Mouse (Mus musculus): ENCODE measurements around the gene Phf1. TPM values are rescaled to one million over a fixed set of nuclear protein-coding genes. Genes with fewer than 3 reads are reported as not detected.

The Phf1 gene
- total RNA-seq, 2 experiments from 2014 or later: 30.5 to 33.6 TPM

DNA sequence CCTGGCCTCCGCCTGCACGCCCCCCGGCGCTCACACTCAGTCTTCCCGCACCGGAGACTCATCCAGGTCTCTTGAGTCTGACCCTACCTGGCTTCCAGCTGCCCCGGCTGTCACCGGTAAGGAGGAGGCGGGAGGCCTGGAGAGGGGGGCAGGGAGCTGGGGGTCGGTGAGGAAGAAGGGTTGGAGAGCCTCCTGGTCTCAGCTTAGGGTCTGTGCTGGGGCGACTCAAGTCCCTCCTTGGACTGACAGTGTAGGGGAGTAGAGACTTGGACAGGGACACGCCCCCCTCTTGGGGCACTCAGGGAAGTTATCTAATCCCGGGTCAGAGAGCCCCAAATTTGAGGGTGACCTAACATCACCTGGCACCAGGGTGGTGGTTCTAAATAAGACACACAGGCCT is 567 bp downstream of the Phf1 start:
- DNase-seq: no peak
- intact Hi-C loops (cut with DNase I): no loop called here

DNA sequence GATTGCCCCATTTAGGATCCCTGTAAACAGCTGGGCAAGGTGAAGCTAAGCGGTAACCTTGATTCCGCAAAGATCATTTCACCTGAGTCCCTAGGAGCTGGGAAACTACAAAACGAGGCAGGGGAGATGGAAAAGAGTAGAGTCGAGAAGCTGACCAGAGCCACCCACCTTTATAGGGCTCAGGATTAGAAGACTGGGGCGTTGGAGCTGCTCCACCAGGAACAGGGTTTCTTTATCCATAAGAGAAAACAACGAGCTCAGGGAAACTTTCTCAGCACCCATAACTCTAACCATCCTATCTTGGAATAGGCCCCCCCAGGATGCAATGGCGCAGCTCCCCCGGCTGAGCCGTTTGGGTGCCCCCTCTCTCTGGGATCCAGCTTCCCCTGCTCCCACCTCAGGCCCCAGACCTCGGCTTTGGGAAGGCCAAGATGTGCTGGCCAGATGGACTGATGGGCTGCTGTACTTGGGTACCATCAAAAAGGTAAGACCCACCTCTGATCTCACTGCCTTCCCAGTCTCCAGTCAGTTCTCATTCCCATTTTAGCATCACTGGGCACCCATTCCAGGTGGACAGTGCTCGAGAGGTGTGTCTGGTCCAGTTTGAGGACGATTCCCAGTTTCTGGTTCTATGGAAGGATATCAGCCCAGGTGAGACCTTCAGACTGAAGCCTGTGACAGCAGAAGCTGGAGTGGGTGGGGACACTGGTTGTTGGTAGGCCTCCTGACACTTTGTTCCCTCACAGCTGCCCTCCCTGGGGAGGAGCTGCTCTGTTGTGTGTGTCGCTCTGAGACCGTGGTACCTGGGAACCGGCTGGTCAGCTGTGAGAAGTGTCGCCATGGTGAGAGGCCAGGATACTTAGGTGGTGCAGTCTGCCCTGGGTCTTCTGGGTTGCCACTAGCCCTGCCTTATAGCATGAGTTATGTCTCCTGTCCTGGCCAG is 1.3 kb downstream of the Phf1 start:
- intact Hi-C loops (cut with DNase I): no loop called here
- DNase-seq: no peak

DNA sequence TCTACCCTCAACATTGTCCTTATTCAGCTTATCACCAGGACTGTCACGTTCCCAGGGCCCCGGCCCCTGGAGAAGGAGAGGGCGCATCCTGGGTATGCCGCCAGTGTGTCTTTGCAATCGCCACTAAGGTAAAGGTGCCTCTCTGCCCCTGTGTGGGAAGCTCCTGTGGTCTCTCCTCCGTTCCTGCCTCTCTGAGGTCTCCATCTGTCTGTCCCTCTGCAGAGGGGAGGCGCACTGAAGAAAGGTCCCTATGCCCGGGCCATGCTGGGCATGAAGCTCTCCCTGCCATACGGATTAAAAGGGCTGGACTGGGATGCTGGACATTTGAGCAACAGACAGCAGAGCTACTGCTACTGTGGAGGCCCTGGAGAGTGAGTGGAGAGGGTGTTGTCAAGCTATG is 2.2 kb downstream of the Phf1 start:
- DNase-seq: no peak
- intact Hi-C loops (cut with DNase I): no loop called here

DNA sequence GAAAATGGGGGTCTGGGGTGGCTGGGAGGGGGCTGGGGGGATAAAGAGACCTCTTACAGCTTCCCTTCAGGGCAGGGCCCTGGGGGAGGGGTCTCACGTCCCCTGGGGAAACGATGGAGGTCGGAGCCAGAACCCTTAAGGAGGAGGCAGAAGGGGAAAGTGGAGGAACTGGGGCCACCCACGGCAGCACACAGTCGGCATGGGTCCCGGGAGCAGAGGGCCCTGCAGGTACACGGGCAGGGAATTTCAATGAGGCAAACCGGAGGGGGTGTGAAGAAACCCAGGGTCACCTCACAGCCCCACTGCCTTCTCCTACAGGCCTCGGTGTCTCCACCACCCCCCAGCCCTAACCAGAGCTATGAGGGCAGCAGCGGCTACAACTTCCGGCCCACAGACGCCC is 3.6 kb downstream of the Phf1 start:
- no peak for DNase-seq
- intact Hi-C loops (cut with DNase I): no loop called here

DNA sequence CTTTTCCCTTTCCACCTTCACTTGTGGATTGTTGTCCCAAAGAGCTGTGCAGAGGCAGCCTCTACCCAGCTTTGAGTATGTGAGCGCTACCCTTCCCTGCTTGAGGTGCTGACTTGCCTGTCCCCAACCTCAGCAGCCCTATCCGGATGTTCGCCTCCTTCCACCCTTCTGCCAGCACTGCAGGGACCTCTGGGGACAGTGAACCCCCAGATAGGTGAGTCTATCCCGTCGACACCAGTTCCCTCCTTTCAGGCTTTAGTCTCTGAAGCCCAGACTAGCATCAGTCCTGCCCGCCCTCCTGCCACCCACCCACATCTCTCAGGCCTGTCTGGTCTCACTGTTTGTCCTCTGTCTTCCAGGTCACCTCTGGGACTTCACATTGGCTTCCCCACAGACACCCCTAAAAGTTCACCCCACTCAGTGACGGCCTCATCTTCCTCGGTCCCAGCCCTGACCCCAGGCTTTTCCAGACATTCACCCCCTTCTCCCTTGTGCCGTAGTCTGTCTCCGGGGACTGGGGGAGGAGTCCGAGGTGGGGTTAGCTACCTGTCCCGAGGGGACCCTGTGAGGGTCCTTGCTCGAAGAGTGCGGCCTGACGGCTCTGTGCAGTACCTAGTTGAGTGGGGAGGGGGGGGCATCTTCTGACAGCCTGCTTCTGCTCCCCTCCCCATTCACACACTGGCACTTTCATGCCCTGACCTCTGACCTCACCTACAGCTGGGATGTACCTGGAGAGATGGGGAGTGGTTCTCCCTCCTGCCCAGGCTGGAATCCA is 4.3 kb downstream of the Phf1 start:
- DNase-seq: no peak
- intact Hi-C loops (cut with DNase I): no loop called here

DNA sequence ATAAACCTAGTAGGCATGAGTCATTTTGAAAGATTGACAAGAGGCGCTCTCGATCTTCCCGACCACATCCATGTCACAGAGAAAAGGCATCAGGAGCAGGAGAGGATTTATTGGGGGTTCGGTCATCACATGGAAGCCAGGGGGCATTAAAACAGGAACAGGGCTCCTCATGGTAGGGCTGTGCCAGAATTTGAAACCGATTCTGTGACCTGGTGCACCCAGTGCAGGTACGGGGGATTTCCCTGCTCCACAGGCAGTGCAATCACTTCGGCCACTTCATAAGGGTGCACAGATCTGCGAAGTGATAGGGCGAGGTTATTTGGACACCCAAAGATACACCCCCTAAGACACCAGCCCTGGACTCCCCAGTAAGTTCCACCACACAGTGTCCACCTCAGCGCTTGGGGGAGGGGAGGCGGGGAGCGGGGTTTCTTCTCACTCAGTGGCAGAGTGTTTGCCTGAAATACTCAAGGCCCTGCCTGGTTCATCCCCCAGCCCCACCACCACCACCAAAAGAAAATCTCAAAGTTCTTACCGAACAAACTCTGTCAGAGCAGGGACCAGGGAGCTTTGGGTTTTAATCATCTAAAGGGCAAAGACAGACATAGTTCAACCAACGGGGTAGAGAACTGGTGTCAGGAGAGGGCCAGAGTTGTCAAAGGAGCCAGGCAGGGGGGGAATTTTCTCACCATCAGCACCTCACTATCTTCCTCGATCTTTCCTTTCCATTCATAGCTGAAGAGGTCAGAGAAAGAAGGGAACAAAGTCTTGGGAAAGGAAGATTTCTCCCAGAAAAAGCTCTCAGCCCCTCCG is 5.2 kb downstream of the Phf1 start:
- no peak for DNase-seq
- intact Hi-C loops (cut with DNase I): no loop called here

DNA sequence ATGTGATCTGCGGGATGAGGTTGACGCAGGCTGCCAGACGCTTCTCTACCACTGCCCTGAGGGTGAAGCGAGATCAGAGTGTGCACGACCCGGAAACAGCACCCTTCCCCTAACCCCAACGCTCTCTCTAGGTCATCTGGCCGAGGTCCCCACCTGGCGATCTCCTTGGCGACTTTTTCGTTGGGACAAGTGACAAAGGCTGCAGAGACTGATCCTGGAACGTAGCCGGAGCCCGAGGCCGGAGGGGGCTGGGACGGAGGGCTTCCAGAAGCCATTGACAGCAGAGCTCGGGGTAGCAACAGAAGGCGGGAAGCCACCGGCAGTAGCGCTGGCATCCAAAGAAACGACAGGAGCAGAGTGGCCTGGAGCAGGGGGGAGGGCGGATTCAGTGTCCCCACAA is 5.9 kb downstream of the Phf1 start:
- no peak for DNase-seq
- intact Hi-C loops (cut with DNase I): no loop called here

DNA sequence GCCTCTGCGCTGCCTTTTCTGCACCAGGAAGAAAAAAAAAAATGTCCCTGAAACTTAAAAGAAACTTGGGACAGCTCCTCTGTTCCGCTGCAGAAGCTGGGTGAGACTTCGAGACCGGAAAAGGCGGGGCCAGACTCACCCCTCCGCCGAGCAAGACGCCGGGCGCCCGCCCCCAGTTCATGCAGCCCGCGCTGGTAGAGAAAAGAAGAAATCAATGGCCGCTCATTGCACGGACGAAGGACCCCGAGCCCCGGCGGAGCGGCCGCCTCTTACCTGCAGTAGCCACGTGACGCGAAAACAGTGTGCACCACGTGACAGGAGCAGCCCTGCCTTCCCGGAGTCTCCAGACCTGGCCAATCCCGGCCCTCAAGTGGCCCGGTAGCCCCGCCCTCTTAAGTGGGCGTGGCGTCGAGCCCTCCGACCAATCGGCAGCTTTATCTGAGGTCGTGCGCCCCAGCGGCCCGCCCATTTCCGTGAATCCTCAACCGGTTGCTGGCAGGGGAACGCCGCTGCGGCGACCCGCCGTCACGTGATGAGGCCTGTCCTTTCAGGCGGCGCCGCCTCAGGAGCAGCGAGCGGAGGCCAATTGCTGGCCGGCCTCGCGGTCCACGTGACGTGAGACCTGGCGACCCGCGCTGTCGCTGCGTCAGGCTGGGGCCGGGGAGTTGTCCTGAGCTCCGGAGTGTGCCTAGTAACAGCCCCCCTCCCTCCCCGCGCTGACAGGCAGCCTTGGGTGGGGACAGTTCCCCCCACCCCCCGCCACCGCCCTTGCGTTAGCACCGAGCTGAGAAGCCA is 6.5 kb downstream of the Phf1 start, which contains the start of gene Cuta:
Gene Cuta (minus strand): TSS at position 392 of the 795 bp plus-strand sequence.
- intact Hi-C loops (cut with DNase I): no loop called here

DNA sequence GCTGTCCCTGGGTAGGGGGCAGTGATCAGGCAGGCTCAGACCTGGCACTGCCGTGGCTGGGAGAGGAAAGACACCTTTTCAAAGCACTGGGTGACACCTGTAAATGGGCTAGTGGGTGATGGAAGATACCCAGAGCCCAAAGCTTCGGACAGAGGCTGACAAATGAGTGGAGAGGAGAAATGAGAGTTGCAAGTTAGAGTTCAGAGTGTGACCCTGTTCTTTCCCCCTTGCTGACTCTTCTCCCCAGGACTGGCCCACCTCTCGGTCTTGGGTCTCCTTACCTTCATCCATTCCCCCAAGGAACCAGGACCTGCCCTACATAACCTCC is 7.1 kb downstream of the Phf1 start:
- intact Hi-C loops (cut with DNase I): no loop called here
- DNase-seq: no peak

More for the DNA sequence above, 6.5 kb downstream of the Phf1 start, which contains the start of gene Cuta:
- peak; percentile 100 for DNase-seq

DNA sequence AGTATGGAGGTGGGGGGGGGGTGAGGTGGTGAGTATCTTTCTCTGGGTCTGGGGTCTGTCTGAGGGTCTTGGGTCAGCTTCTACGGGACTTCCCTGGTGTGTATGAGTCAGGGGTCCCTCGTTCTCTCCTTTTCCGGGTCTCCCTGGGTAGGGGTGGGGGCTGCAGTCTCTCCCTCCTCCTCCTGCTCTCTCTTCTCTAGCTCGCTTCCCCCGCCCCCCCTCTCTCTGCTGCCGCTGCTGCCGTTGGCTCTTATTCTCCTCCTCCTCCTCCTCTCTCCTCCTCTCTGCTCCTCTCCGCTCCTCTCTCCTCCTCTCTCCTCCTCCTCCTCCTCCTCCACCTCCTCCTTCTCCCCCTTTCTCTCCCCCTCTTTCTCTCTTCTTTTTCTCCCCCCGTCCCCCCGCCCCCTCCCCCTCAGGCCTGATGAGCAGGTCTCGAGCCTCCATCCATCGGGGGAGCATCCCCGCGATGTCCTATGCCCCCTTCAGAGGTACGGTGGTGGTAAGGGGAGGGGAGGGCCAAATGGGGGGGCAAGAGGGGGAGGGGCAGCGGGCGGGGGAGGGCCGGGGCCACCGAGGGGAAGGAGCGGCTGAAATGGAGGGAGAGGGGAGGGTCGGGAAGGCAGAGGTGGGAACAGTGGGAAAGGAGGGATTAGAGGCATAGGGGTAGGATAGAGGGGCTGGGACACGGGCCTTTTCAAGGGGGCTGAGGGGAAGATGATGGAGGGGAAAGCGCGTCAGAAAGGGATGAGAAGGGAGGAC is 8.4 kb downstream of the Phf1 start, which contains the start of gene Syngap1:
Gene Syngap1 (plus strand): TSS at position 223 of the 759 bp plus-strand sequence.
- DNase-seq: peak; percentile 80

DNA sequence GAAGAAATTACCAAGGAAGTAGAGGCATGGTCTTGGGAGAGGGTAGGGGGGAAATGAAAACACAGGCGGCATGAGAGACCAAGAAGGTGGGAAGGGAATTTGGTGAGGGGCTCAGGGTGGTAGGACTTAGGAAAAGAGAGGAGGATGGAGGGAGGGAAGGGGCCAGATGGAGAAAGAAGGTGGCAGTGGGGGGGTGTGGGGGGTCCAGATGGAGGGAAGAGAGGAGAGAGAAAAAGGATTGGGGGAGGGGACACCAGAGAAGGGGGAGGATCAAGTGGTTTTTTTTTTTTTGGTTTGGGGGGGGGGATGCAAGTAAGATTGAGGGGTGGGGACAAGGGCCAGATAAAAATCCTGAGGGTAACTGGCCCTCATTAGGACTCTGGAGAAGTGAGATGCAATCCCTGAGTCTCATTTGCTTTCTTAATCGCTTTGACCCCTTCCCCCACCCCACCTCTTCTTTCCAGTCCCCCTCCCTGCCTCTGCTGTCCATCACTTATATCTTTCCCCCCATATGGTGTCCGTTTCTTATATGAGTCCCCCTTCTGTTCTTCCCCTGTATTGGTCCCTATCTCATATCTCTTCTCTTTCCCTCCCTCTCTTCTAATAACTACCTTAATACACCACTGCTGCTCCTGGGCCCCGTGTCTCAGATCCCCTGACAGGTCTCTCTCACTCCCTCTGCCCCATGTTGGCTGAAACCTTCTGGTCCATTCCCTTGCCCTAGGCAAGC is 9.2 kb downstream of the Phf1 start:
- no peak for DNase-seq
- intact Hi-C loops (cut with DNase I): no loop called here

More for the DNA sequence above, 8.4 kb downstream of the Phf1 start, which contains the start of gene Syngap1:
- intact Hi-C loops (cut with DNase I): no loop called here

DNA sequence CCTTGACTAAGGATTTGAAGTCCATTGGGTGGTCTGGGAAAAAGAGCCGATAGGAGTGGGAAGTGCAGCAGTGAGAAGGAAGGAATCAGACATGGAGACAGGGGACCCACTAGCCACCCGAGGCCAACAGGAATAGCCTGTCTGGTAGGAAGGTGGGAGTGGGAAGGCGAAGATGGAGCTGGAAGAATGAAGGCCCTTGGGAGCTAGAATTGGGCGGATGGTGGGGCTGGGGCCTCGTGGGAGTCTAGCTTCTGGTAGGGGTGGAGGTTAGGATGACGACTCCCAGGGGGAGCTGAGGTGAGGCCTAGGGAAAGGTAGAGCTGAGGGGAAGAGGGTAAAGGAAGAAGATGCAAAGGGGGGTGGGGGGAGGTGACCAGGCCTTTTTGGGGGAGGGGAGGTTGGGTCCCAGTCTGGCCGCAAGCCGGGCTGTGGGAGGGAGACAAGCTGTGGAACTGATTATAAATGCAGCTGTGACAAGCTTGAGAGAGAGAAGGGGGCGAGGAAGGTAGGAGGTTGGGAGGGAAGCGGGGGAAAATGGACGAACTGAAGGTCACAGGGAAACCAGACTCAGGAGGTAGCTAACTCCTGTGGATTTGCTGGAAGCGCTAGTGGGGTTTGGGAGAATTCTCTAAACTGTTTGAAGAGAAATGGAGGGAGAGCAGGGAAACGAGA is 13.1 kb downstream of the Phf1 start:
- intact Hi-C loops (cut with DNase I): no loop called here
- DNase-seq: no peak

DNA sequence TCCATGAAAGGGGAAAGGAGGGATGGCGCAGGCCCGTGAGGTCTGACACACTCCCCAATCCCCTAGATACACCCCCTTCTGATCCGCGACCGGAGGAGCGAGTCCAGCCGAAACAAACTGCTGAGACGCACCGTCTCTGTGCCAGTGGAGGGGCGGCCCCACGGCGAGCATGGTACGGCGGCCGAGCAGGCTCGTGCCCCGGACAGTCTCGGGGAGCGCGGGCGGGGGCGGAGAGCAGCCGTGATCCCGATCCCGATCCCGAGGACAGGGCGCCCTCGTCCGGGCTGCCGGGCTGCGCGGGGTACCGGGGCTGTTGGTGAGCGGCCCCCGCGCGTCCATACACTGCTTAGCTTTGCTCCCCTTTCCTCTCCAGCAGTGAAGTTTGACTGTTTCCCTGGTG is 13.7 kb downstream of the Phf1 start:
- intact Hi-C loops (cut with DNase I): no loop called here
- DNase-seq: peak; percentile 78

DNA sequence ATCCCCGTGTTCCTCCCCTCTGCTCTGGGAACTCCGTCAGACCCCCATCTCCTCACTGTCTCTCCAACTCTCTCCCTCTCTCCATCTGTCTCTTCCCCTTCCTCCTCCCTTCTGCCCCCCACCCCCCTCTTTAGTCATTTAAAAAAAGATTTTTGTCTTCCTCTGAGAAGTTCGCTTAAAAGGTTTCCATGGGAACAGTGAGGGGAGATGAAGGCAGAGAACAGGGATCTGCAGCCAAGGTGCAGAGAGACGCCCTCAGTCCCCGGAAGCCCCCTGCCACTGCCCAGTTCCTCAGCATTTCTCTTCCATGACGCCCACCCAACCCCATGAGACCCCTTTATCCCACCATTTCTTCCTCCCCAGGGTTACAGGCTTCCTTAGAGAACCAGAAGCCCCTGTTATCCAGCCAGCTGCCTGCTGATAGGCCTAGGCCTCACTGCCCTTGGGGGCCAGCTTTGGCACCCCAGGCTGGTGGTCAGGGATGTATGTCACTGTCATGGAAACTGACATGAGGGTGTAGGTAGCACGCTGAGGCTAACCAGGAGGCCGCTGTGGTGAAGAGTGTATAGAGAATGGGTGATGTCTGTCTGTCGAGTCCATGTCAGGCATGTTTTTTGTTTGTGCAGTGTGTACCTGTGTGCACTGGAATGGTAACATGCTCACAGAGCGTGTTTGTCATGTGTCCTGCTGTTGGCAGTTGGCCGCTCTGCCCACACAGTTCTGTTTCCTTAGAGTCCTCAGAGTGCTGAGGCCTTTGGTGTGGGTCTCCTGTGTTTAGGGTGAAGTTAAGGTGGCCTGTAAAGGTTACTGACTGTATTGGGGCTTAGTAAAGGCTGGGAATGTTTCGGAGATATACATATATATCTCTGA is 14.6 kb downstream of the Phf1 start:
- DNase-seq: no peak

DNA sequence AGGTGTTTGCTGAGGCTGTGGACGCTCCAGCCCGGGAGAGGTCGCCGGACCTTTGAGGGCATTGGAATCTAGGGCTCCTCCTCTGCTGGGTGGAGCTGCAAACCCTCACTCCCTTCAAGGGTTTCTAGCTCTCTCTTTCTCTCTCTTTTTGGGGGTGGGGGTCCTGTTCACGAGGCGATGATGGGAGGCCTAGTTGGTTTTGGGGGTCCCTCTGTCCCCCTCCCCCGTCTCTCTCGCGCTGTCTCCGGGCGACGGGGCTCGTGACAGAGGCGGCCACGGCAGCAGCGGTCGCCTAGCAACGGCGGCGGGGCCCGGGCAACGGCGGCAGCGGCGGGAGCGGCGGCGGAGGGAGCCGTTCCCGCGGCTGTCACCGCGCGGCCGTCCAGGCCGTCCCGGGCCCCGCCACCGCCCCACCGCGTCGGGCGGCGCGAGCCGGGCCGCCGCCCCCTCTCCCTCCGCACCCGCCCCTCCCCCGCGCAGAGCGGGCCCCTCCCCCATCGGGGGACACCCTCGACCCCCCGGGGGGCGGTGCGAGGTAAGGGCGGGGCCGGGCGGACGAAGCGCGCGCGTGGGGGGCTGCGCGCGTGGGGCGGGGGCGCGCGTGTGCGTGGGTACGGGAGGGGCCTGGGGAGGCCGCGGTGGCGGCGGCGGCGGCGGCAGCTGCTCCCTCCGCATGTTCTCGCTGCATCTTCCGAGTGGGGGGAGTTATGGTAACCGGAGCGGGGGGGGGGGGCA is 15.6 kb downstream of the Phf1 start:
- peak; percentile 58 for DNase-seq
- intact Hi-C loops (cut with DNase I): no loop called here

More for the DNA sequence above, 14.6 kb downstream of the Phf1 start:
- intact Hi-C loops (cut with DNase I): no loop called here

DNA sequence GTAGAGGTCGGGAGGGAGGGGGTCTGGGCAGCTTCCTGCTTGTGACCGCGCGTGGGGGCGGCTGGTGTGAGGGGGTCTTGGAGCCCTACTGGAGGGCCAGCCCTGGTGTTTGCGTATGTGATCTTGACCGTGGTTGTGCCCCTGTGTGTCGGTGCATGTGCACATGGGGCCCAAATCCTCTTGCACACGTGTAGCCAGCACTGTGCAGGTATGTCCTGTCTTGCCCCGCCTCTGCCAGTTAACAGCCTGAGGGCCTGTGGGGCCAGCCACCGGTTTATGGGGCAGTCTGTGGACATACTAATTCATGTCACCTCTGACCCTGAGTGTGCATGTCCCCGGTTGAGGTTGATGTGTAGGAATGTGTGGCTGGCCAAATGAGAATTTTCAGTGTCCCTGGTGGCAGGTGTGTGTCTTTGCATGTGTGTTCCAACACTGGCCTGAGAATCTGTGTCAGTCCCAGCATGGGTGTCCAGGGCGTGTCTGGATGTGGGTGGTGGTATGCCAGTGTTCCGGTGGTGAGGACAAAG is 16.3 kb downstream of the Phf1 start:
- no peak for DNase-seq
- intact Hi-C loops (cut with DNase I): no loop called here
